Mouse (Mus musculus): ENCODE data around the gene Vmp1. TPM values are rescaled to one million over a fixed set of nuclear protein-coding genes. Genes with fewer than 3 reads are reported as not detected.

Vmp1 gene
- polyA plus RNA-seq, 1 experiment from 2014 or later, result 85.4 TPM

GRCm38 (mm10) chr11:86595366-86595765, 88.3 kb downstream of the Vmp1 start:
- no peaks in the 10 kb centered on the region for H3K36me3 ChIP-seq
- no peaks in the 10 kb centered on the region for H3K4me1 ChIP-seq
- H3K27me3 ChIP-seq, result no peaks in the 10 kb centered on the region
- no peak overlapping the region for H3K4me2 ChIP-seq (replicated peaks)
- no peak overlapping the region for H3K4me3 ChIP-seq
- no peak overlapping the region for H3K9ac ChIP-seq
- no peak for ATAC-seq (ENCODE audit: low FRiP score, low read depth)
- no peaks in the 10 kb centered on the region for H3K9me3 ChIP-seq
- WGBS, result 92% methylated on average over 6 of the region's 6 CpGs
- no peak overlapping the region for H3K27ac ChIP-seq

- whole genome bisulfite sequencing, result 87% methylated on average over 6 of the region's 6 CpGs
- Histone ChIP-seq H3K4me3 (no peak overlapping the region), H3K9me3 (no peaks in the 10 kb centered on the region), H3K9ac (no peak overlapping the region), H3K4me2 (replicated peaks) (no peak overlapping the region), H3K27ac (no peak overlapping the region), H3K4me1 (no peaks in the 10 kb centered on the region), H3K27me3 (no peaks in the 10 kb centered on the region), H3K36me3 (no peaks in the 10 kb centered on the region)
- no peak for ATAC-seq (ENCODE audit: low FRiP score, low read depth)
Observed at GRCm38 (mm10) chr11:86594188-86594876, 89.3 kb downstream of the Vmp1 start.

GRCm38 (mm10) chr11:86593443-86593842, 90.2 kb downstream of the Vmp1 start:
- Histone ChIP-seq H3K27ac (no peak overlapping the region), H3K27me3 (no peaks in the 10 kb centered on the region), H3K4me3 (no peak overlapping the region), H3K9me3 (no peaks in the 10 kb centered on the region), H3K36me3 (no peaks in the 10 kb centered on the region), H3K4me1 (no peaks in the 10 kb centered on the region), H3K4me2 (replicated peaks) (no peak overlapping the region), H3K9ac (no peak overlapping the region)
- no peak for ATAC-seq (ENCODE audit: low FRiP score, low read depth)
- 92% methylated on average over 5 of the region's 5 CpGs for WGBS

GRCm38 (mm10) chr11:86592993-86593392, 90.6 kb downstream of the Vmp1 start:
- Histone ChIP-seq H3K4me2 (replicated peaks) (no peak overlapping the region), H3K4me1 (peaks cover 3% of the 10 kb centered on the region; the same call in 1 of the 2 replicates), H3K4me3 (no peak overlapping the region), H3K9me3 (no peaks in the 10 kb centered on the region), H3K27me3 (no peaks in the 10 kb centered on the region), H3K36me3 (no peaks in the 10 kb centered on the region), H3K9ac (no peak overlapping the region), H3K27ac (no peak overlapping the region)
- 31% methylated on average over 3 of the region's 3 CpGs for WGBS
- no peak for ATAC-seq (ENCODE audit: low FRiP score, low read depth)

- Histone ChIP-seq H3K4me3 (no peak overlapping the region), H3K9me3 (no peaks in the 10 kb centered on the region), H3K4me2 (replicated peaks) (no peak overlapping the region), H3K4me1 (peaks cover 12% of the 10 kb centered on the region), H3K27ac (no peak overlapping the region), H3K27me3 (no peaks in the 10 kb centered on the region), H3K36me3 (no peaks in the 10 kb centered on the region), H3K9ac (no peak overlapping the region)
- WGBS, result 78% methylated on average over 2 of the region's 2 CpGs
- no peak for ATAC-seq (ENCODE audit: low FRiP score, low read depth)
Observed at GRCm38 (mm10) chr11:86591931-86592616, 91.6 kb downstream of the Vmp1 start.

GRCm38 (mm10) chr11:86591301-86591845, 92.3 kb downstream of the Vmp1 start:
- H3K4me3 ChIP-seq, result no peak overlapping the region
- H3K4me1 ChIP-seq, result peaks cover 17% of the 10 kb centered on the region
- H3K4me2 ChIP-seq (replicated peaks), result no peak overlapping the region
- no peaks in the 10 kb centered on the region for H3K27me3 ChIP-seq
- no peak for ATAC-seq (ENCODE audit: low FRiP score, low read depth)
- no peaks in the 10 kb centered on the region for H3K9me3 ChIP-seq
- 79% methylated on average over 4 of the region's 4 CpGs for WGBS
- H3K9ac ChIP-seq, result no peak overlapping the region
- H3K27ac ChIP-seq, result no peak overlapping the region
- H3K36me3 ChIP-seq, result no peaks in the 10 kb centered on the region

- Histone ChIP-seq H3K27me3 (no peaks in the 10 kb centered on the region), H3K9ac (no peak overlapping the region), H3K4me1 (peaks cover 18% of the 10 kb centered on the region), H3K27ac (no peak overlapping the region), H3K36me3 (no peaks in the 10 kb centered on the region), H3K4me3 (no peak overlapping the region), H3K9me3 (no peaks in the 10 kb centered on the region), H3K4me2 (replicated peaks) (no peak overlapping the region)
- no peak for ATAC-seq (ENCODE audit: low FRiP score, low read depth)
- 92% methylated on average over 10 of the region's 10 CpGs for WGBS
Observed at GRCm38 (mm10) chr11:86590579-86590978, 93.1 kb downstream of the Vmp1 start.

GRCm38 (mm10) chr11:86590066-86590465, 93.6 kb downstream of the Vmp1 start:
- Histone ChIP-seq H3K36me3 (no peaks in the 10 kb centered on the region), H3K27ac (no peak overlapping the region), H3K4me3 (no peak overlapping the region), H3K4me1 (peaks cover 18% of the 10 kb centered on the region), H3K9ac (no peak overlapping the region), H3K27me3 (no peaks in the 10 kb centered on the region), H3K9me3 (no peaks in the 10 kb centered on the region), H3K4me2 (replicated peaks) (no peak overlapping the region)
- no peak for ATAC-seq (ENCODE audit: low FRiP score, low read depth)
- WGBS, result 88% methylated on average over 4 of the region's 4 CpGs

GRCm38 (mm10) chr11:86588583-86589298, 94.9 kb downstream of the Vmp1 start:
- Histone ChIP-seq H3K27me3 (no peaks in the 10 kb centered on the region), H3K27ac (no peak overlapping the region), H3K9me3 (no peaks in the 10 kb centered on the region), H3K36me3 (no peaks in the 10 kb centered on the region), H3K9ac (no peak overlapping the region), H3K4me3 (no peak overlapping the region), H3K4me1 (peaks cover 18% of the 10 kb centered on the region), H3K4me2 (replicated peaks) (no peak overlapping the region)
- WGBS, result 93% methylated on average over 4 of the region's 4 CpGs
- no peak for ATAC-seq (ENCODE audit: low FRiP score, low read depth)

- H3K36me3 ChIP-seq, result peaks cover under 1% of the 10 kb centered on the region; the same call in 1 of the 2 replicates
- peak overlapping the region; percentile 57 for H3K4me2 ChIP-seq (replicated peaks)
- no peak overlapping the region; the same call in 1 of the 2 replicates for H3K27ac ChIP-seq
- WGBS, result 43% methylated on average over 7 of the region's 7 CpGs
- H3K27me3 ChIP-seq, result no peaks in the 10 kb centered on the region
- ATAC-seq (ENCODE audit: low FRiP score, low read depth), result no peak
- H3K9me3 ChIP-seq, result no peaks in the 10 kb centered on the region
- peaks cover 18% of the 10 kb centered on the region for H3K4me1 ChIP-seq
- H3K4me3 ChIP-seq, result no peak overlapping the region
- no peak overlapping the region for H3K9ac ChIP-seq
Observed at GRCm38 (mm10) chr11:86587830-86588229, 95.8 kb downstream of the Vmp1 start.

GRCm38 (mm10) chr11:86586868-86587792, 96.5 kb downstream of the Vmp1 start:
- no peak overlapping the region; the same call in 1 of the 2 replicates for H3K27ac ChIP-seq
- peak overlapping the region; percentile 57 for H3K4me2 ChIP-seq (replicated peaks)
- 7% methylated on average over 15 of the region's 15 CpGs for WGBS
- no peaks in the 10 kb centered on the region for H3K9me3 ChIP-seq
- H3K9ac ChIP-seq, result peak overlapping the region; percentile 48
- H3K4me1 ChIP-seq, result peaks cover 18% of the 10 kb centered on the region
- peak; percentile 61; the same call in 1 of the 2 replicates for ATAC-seq (ENCODE audit: low FRiP score, low read depth)
- H3K27me3 ChIP-seq, result no peaks in the 10 kb centered on the region
- H3K4me3 ChIP-seq, result peak overlapping the region; percentile 33
- peaks cover 7% of the 10 kb centered on the region; the same call in 1 of the 2 replicates for H3K36me3 ChIP-seq

Measured in limb, embryonic 13.5 days (tissue).